Mouse (Mus musculus) retina, embryonic 14.5 days (tissue): Measurements from ENCODE around the gene P4ha2.

Experiments
- DNase-seq: peaks from one replicate; pipeline ENCODE4 v3.0.0-alpha.2; 2015; ENCODE audit warnings: low spot score

P4ha2 gene

GRCm38 (mm10) chr11:54140159-54140558 lies 40.3 kb downstream of the P4ha2 start:
- DNase-seq, result peak; percentile 18

- DNase-seq, result no peak
Observed at GRCm38 (mm10) chr11:54141200-54141971, 41.5 kb downstream of the P4ha2 start.

GRCm38 (mm10) chr11:54144886-54145285 lies 45.0 kb downstream of the P4ha2 start:
- DNase-seq, result peak; percentile 83

- DNase-seq, result no peak
Observed at GRCm38 (mm10) chr11:54145990-54146389, 46.1 kb downstream of the P4ha2 start.

- no peak for DNase-seq
Observed at GRCm38 (mm10) chr11:54149791-54150465, 50.0 kb downstream of the P4ha2 start.

GRCm38 (mm10) chr11:54151141-54151540 lies 51.2 kb downstream of the P4ha2 start:
- no peak for DNase-seq

- no peak for DNase-seq
Observed at GRCm38 (mm10) chr11:54152957-54153356, 53.1 kb downstream of the P4ha2 start.

- DNase-seq, result no peak
Observed at GRCm38 (mm10) chr11:54155864-54156263, 56.0 kb downstream of the P4ha2 start.

- no peak for DNase-seq
Observed at GRCm38 (mm10) chr11:54156504-54156903, 56.6 kb downstream of the P4ha2 start.

GRCm38 (mm10) chr11:54157586-54157985 lies 57.7 kb downstream of the P4ha2 start:
- DNase-seq, result no peak

GRCm38 (mm10) chr11:54160435-54160834 lies 60.5 kb downstream of the P4ha2 start:
- no peak for DNase-seq

GRCm38 (mm10) chr11:54160920-54161319 lies 61.0 kb downstream of the P4ha2 start:
- no peak for DNase-seq

GRCm38 (mm10) chr11:54161514-54161913 lies 61.6 kb downstream of the P4ha2 start:
- no peak for DNase-seq

GRCm38 (mm10) chr11:54162968-54163367 lies 63.1 kb downstream of the P4ha2 start:
- no peak for DNase-seq

- DNase-seq, result peak; percentile 8
Observed at GRCm38 (mm10) chr11:54169432-54170295, 69.8 kb downstream of the P4ha2 start.

GRCm38 (mm10) chr11:54171175-54171574 lies 71.3 kb downstream of the P4ha2 start:
- no peak for DNase-seq

- DNase-seq, result no peak
Observed at GRCm38 (mm10) chr11:54174226-54174625, 74.3 kb downstream of the P4ha2 start.

GRCm38 (mm10) chr11:54174877-54175276 lies 75.0 kb downstream of the P4ha2 start:
- no peak for DNase-seq
